Comparison of ENCODE assay signal across 20 mouse cellular contexts in the genomic region with DNA sequence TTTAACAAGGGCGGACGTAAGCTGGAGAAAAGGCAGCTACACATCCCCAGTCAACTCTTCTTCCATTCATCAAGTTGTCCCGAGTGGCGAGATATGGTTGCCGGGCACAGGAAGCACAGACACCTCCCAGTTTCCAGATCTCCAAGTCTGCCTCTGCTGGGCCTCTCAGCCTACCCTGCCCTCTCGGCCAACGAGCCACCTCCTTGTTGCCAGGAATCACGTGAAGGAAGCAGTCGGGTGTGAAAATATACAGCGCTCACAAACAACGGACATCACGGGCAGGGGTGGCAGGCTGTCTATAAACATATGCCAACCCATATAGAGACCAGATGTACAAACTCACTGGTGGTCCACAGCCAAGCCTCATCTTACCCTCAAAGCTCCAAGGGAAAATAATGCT. TPM values are rescaled to one million over a fixed set of nuclear protein-coding genes. Genes with fewer than 3 reads are reported as not detected.
DNase-seq lines count a peak whose midpoint lies in the region; ATAC-seq and TF ChIP-seq lines count a peak whose summit lies in the region.
"Had no signal": no experiment of that assay in that cellular context is flagged by ENCODE, and none has a peak within 500 bp of the region (broad histone marks: within the 10 kb centered on the region; RNA-seq: fewer than 3 reads in every experiment).

No protein-coding gene starts in this region.

- H3K79me2 ChIP-seq in C2C12 (ENCODE audit: control insufficient read depth, insufficient read depth): peaks cover 74% of the 10 kb centered on the region

- H3ac ChIP-seq in C2C12 (ENCODE audit: control insufficient read depth, insufficient read length, low read depth): no peak overlapping the region

- WGBS in hindbrain, postnatal 0 days: 42% methylated on average over 12 of the region's 12 CpGs
- 78% methylated on average over 12 of the region's 12 CpGs for WGBS in hindbrain, embryonic 10.5 days

- peaks cover 3% of the 10 kb centered on the region for H3K4me1 ChIP-seq in hindbrain, postnatal 0 days (ENCODE audit: insufficient read depth, low read length)
- H3K4me1 ChIP-seq in hindbrain, embryonic 10.5 days (replicated peaks): peaks cover 8% of the 10 kb centered on the region; the same call in 1 of the 2 replicates

- H3K9ac ChIP-seq in hindbrain, postnatal 0 days (replicated peaks; ENCODE audit: low read length): no peak overlapping the region
- H3K9ac ChIP-seq: embryonic facial prominence, embryonic 12.5 days; limb, embryonic 15.5 days; liver, embryonic 15.5 days had no signal

- H3K27ac ChIP-seq in hindbrain, postnatal 0 days: no peak overlapping the region
- no peak overlapping the region for H3K27ac ChIP-seq in hindbrain, embryonic 10.5 days
- H3K27ac ChIP-seq: embryonic facial prominence, embryonic 12.5 days; layer of hippocampus, adult 2 months; limb, embryonic 15.5 days; liver, embryonic 15.5 days had no signal

- no peaks in the 10 kb centered on the region for H3K27me3 ChIP-seq in hindbrain, postnatal 0 days (ENCODE audit: insufficient read depth, low read length)
- H3K27me3 ChIP-seq in hindbrain, embryonic 10.5 days (ENCODE audit: insufficient read depth, poor library complexity, severe bottlenecking): no peaks in the 10 kb centered on the region
- no peaks in the 10 kb centered on the region for H3K27me3 ChIP-seq in C2C12 (ENCODE audit: control insufficient read depth, insufficient read depth, insufficient read length)
- H3K27me3 ChIP-seq: embryonic facial prominence, embryonic 12.5 days; limb, embryonic 15.5 days; liver, embryonic 15.5 days had no signal

- no peaks in the 10 kb centered on the region for H3K9me3 ChIP-seq in hindbrain, postnatal 0 days (ENCODE audit: low read length)
- no peaks in the 10 kb centered on the region for H3K9me3 ChIP-seq in hindbrain, embryonic 10.5 days
- H3K9me3 ChIP-seq: embryonic facial prominence, embryonic 12.5 days; limb, embryonic 15.5 days; liver, embryonic 15.5 days had no signal

- H3K36me3 ChIP-seq in hindbrain, postnatal 0 days (ENCODE audit: insufficient read depth, low read length): no peaks in the 10 kb centered on the region
- no peaks in the 10 kb centered on the region for H3K36me3 ChIP-seq in hindbrain, embryonic 10.5 days
- no peaks in the 10 kb centered on the region for H3K36me3 ChIP-seq in C2C12 (ENCODE audit: control insufficient read depth, insufficient read depth)
- H3K36me3 ChIP-seq: embryonic facial prominence, embryonic 12.5 days; limb, embryonic 15.5 days; liver, embryonic 15.5 days had no signal

- TF ChIP-seq CTCF in hindbrain, postnatal 0 days (IDR thresholded peaks at IDR 0.05; ENCODE audit: low read depth): no peak
- no peak for TF ChIP-seq CTCF in C2C12 (IDR thresholded peaks at IDR 0.05; ENCODE audit: control insufficient read depth, insufficient read depth, insufficient read length)

- no peak overlapping the region for H3K4me2 ChIP-seq in hindbrain, postnatal 0 days (ENCODE audit: low read depth, low read length)
- H3K4me2 ChIP-seq: embryonic facial prominence, embryonic 12.5 days; limb, embryonic 15.5 days; liver, embryonic 15.5 days had no signal

- peaks cover 3% of the 10 kb centered on the region for H3K79me3 ChIP-seq in C2C12 (ENCODE audit: low read depth)

- ATAC-seq in hindbrain, postnatal 0 days: no peak
- ATAC-seq in megakaryocyte-erythroid progenitor cell, adult 5-6 weeks (replicated peaks; ENCODE audit: low FRiP score, low TSS enrichment, poor library complexity, severe bottlenecking): no peak
- ATAC-seq in monocyte, adult 5-6 weeks (replicated peaks; ENCODE audit: insufficient number of reproducible peaks, low FRiP score, low TSS enrichment, poor library complexity, severe bottlenecking): no peak
- ATAC-seq: forebrain, embryonic 14.5 days had no signal

- H3K4me3 ChIP-seq in hindbrain, postnatal 0 days (ENCODE audit: low read length): no peak overlapping the region
- H3K4me3 ChIP-seq in hindbrain, embryonic 10.5 days: no peak overlapping the region
- H3K4me3 ChIP-seq in C2C12 (ENCODE audit: insufficient read depth, poor library complexity, severe bottlenecking): no peak overlapping the region
- H3K4me3 ChIP-seq: embryonic facial prominence, embryonic 12.5 days; erythroblast, embryonic 14.5 days; layer of hippocampus, adult 2 months; limb, embryonic 15.5 days; liver, embryonic 15.5 days had no signal

- peak; percentile 10 for DNase-seq in hindbrain, postnatal 0 days (ENCODE audit: low spot score)
- DNase-seq in hindbrain, embryonic 10.5 days (ENCODE audit: low spot score): no peak
- DNase-seq in kidney, adult 9 months: peak; percentile 76
- DNase-seq in kidney, postnatal 36 days: peak; percentile 73 to 76
- DNase-seq in urinary bladder, adult 2 months (ENCODE audit: low spot score): no peak
- DNase-seq: adrenal gland, postnatal 36 days; B cell, adult 2 months; cerebellum, adult 2 months; gastrocnemius, postnatal 36 days; layer of hippocampus, postnatal 36 days; midbrain, embryonic 14.5 days had no signal

TF ChIP-seq in C2C12, 6 proteins besides CTCF, POLR2A, EP300 and RAD21:
- TF ChIP-seq USF1 (IDR thresholded peaks at IDR 0.05; ENCODE audit: low read depth) (peak; percentile 8), MYOG (IDR thresholded peaks at IDR 0.05; ENCODE audit: control insufficient read depth, extremely low read depth, insufficient read length) (no peak), MYOD1 (IDR thresholded peaks at IDR 0.05; ENCODE audit: control insufficient read depth, insufficient read length, low read depth) (no peak), CEBPB (IDR thresholded peaks at IDR 0.05; ENCODE audit: low read depth) (no peak), MAX (IDR thresholded peaks at IDR 0.05) (no peak)

RNA-seq across cellular contexts. Expression of a gene that starts 14.6 kb away (rescaled TPM):
- 0.26 and 0.29 TPM in 2 replicates for total RNA-seq in hindbrain, postnatal 0 days (2014; rRNA removed)
- polyA plus RNA-seq in hindbrain, postnatal 0 days (2015; fragmentation: Nextera tagmentation; extraction: Ambion mirVana): 0.38 and 0.76 TPM in 2 replicates
- polyA plus RNA-seq in hindbrain, embryonic 10.5 days (2016; fragmentation: Nextera tagmentation; extraction: Ambion mirVana): 0.51 and 1.0 TPM in 2 replicates
- 3.0 TPM for polyA plus RNA-seq in C2C12 (2012; fragmentation: generic; extraction: Trizol)
- 1.5 TPM in 1 of 2 replicates, not detected in the other for total RNA-seq in megakaryocyte-erythroid progenitor cell, adult 5-6 weeks (2014; fragmentation: Nextera tagmentation)
- total RNA-seq in megakaryocyte-erythroid progenitor cell, adult 5-6 weeks (2017): 0.85 and 0.88 TPM in 2 replicates
- polyA plus RNA-seq in urinary bladder, adult 2 months (2012; rRNA removed): 1.3 and 1.6 TPM in 2 replicates
- total RNA-seq in monocyte, adult 5-6 weeks (2017): 1.3 to 2.5 TPM in 2 of 3 replicates, not detected in the other
- polyA plus RNA-seq: erythroblast, embryonic 14.5 days; midbrain, embryonic 14.5 days had no signal

RNA-seq across cellular contexts. Expression of a gene that starts 51.5 kb away (rescaled TPM):
- 23.6 and 28.6 TPM in 2 replicates for total RNA-seq in hindbrain, postnatal 0 days (2014; rRNA removed)
- 21.7 and 23.7 TPM in 2 replicates for polyA plus RNA-seq in hindbrain, postnatal 0 days (2015; fragmentation: Nextera tagmentation; extraction: Ambion mirVana)
- 25.7 and 32.7 TPM in 2 replicates for polyA plus RNA-seq in hindbrain, embryonic 10.5 days (2016; fragmentation: Nextera tagmentation; extraction: Ambion mirVana)
- 41.2 TPM for polyA plus RNA-seq in C2C12 (2012; fragmentation: generic; extraction: Trizol)
- total RNA-seq in megakaryocyte-erythroid progenitor cell, adult 5-6 weeks (2014; fragmentation: Nextera tagmentation): 129 and 194 TPM in 2 replicates
- total RNA-seq in megakaryocyte-erythroid progenitor cell, adult 5-6 weeks (2017): 24.8 and 35.6 TPM in 2 replicates
- 45.3 and 45.8 TPM in 2 replicates for polyA plus RNA-seq in urinary bladder, adult 2 months (2012; rRNA removed)
- 6.5 to 17.5 TPM (median 10.7 TPM) in 3 replicates for total RNA-seq in monocyte, adult 5-6 weeks (2017)

Comparison
In these comparisons a context has a peak if more than half of its experiments do, and no peak if none do; other contexts are left out.
1. DNase-seq: peak in hindbrain, postnatal 0 days (single experiment), kidney, adult 9 months (single experiment) and kidney, postnatal 36 days (2 of 2); none in hindbrain, embryonic 10.5 days (single experiment) and urinary bladder, adult 2 months (single experiment).